Mouse (Mus musculus): ENCODE data around the gene Prss16.

Gene Prss16

GRCm38 (mm10) chr13:22008707-22009106 lies 835 bp downstream of the Prss16 start:
- CTCF ChIA-PET: no interaction called here

- CTCF ChIA-PET: interaction anchor here (1.0 kb wide), 1 partner anchor 15 kb away, joined by 13 read pairs; no protein-coding TSS in a partner anchor
Observed at GRCm38 (mm10) chr13:22007872-22008271, 1.7 kb downstream of the Prss16 start.

- CTCF ChIA-PET: interaction anchor here (0.5 to 2.7 kb wide), 3 partner anchors 13 to 27 kb away, joined by 6 to 13 read pairs (median 10); no protein-coding TSS in a partner anchor
Observed at GRCm38 (mm10) chr13:22007121-22007510, 2.4 kb downstream of the Prss16 start.

GRCm38 (mm10) chr13:22006334-22007120 lies 3.0 kb downstream of the Prss16 start:
- CTCF ChIA-PET: interaction anchor here (0.5 to 2.7 kb wide), 5 partner anchors 8 to 32 kb away, joined by 4 to 12 read pairs (median 6); no protein-coding TSS in a partner anchor

- CTCF ChIA-PET: interaction anchor here (0.7 to 2.7 kb wide), 4 partner anchors 9 to 32 kb away, joined by 4 to 12 read pairs (median 6); no protein-coding TSS in a partner anchor
Observed at GRCm38 (mm10) chr13:22005605-22006333, 3.8 kb downstream of the Prss16 start.

- CTCF ChIA-PET: no interaction called here
Observed at GRCm38 (mm10) chr13:22001823-22002222, 7.7 kb downstream of the Prss16 start.

GRCm38 (mm10) chr13:22001346-22001745 lies 8.2 kb downstream of the Prss16 start:
- CTCF ChIA-PET: no interaction called here

GRCm38 (mm10) chr13:21999147-21999546 lies 10.4 kb downstream of the Prss16 start:
- CTCF ChIA-PET: no interaction called here

GRCm38 (mm10) chr13:21998412-21998811 lies 11.1 kb downstream of the Prss16 start:
- CTCF ChIA-PET: no interaction called here

- CTCF ChIA-PET: no interaction called here
Observed at GRCm38 (mm10) chr13:21997821-21998220, 11.7 kb downstream of the Prss16 start.

- CTCF ChIA-PET: no interaction called here
Observed at GRCm38 (mm10) chr13:21997201-21997820, 12.2 kb downstream of the Prss16 start.

GRCm38 (mm10) chr13:21996840-21997185 lies 12.7 kb downstream of the Prss16 start:
- CTCF ChIA-PET: no interaction called here

GRCm38 (mm10) chr13:21996101-21996839 lies 13.3 kb downstream of the Prss16 start:
- CTCF ChIA-PET: interaction anchor here (1.1 kb wide), 1 partner anchor 18 kb away, joined by 5 read pairs; no protein-coding TSS in a partner anchor

- CTCF ChIA-PET: interaction anchor here (0.7 to 1.1 kb wide), 2 partner anchors 19 to 265 kb away, joined by 4 to 5 read pairs; no protein-coding TSS in a partner anchor
Observed at GRCm38 (mm10) chr13:21995331-21995914, 14.1 kb downstream of the Prss16 start.

GRCm38 (mm10) chr13:21994896-21995295 lies 14.6 kb downstream of the Prss16 start:
- CTCF ChIA-PET: interaction anchor here (0.7 kb wide), 1 partner anchor 265 kb away, joined by 4 read pairs; no protein-coding TSS in a partner anchor

- CTCF ChIA-PET: interaction anchor here (1.6 kb wide), 1 partner anchor 13 kb away, joined by 4 read pairs; the partner anchor contains the start of gene Pom121l2
Observed at GRCm38 (mm10) chr13:21993957-21994738, 15.4 kb downstream of the Prss16 start.

- CTCF ChIA-PET: interaction anchor here (0.6 to 1.6 kb wide), 4 partner anchors 12 to 532 kb away, joined by 3 to 13 read pairs (median 5); partner anchors contain the start of gene Pom121l2
Observed at GRCm38 (mm10) chr13:21992550-21992949, 17.0 kb downstream of the Prss16 start.

- CTCF ChIA-PET: no interaction called here
Observed at GRCm38 (mm10) chr13:21984486-21984885, 25.1 kb downstream of the Prss16 start.

- CTCF ChIA-PET: no interaction called here
Observed at GRCm38 (mm10) chr13:21981803-21982193, 27.7 kb downstream of the Prss16 start.

Measured in spleen, embryonic (tissue).